Mouse (Mus musculus) thymus, adult 2 months (tissue): ENCODE data around the gene Nadsyn1. TPM values are rescaled to one million over a fixed set of nuclear protein-coding genes. Genes with fewer than 3 reads are reported as not detected.
A peak's percentile ranks its signal among the peaks of the same experiment; 100 is the strongest.

Source experiments
- DNase-seq: peaks from one replicate; pipeline ENCODE4 v3.0.0; 2021
- H3K27ac ChIP-seq: fragments of 200-500 bp; 2 replicates; pipeline ENCODE4 v1.5.1; 2012; ENCODE audit warnings: low read length, control low read depth; ENCODE audit not compliant: control insufficient read depth, insufficient read depth
- H3K27me3 ChIP-seq: fragments of 200-500 bp; 2 replicates; pipeline ENCODE4 v1.6.1; 2012; ENCODE audit warnings: mild to moderate bottlenecking, low read length, moderate library complexity, mixed read lengths; ENCODE audit not compliant: control insufficient read depth, insufficient read depth
- H3K36me3 ChIP-seq: fragments of 200-500 bp; 2 replicates; pipeline ENCODE4 v1.6.1; 2012; ENCODE audit warnings: mild to moderate bottlenecking, low read length, moderate library complexity; ENCODE audit not compliant: control insufficient read depth, insufficient read depth
- H3K4me1 ChIP-seq: fragments of 200-500 bp; replicated peaks from 2 replicates; pipeline ENCODE4 v1.6.1; 2012; ENCODE audit warnings: low read length; ENCODE audit not compliant: control insufficient read depth, insufficient read depth
- H3K4me3 ChIP-seq: fragments of 200-500 bp; 2 replicates; pipeline ENCODE4 v1.5.1; 2012; ENCODE audit warnings: mild to moderate bottlenecking, low read length, control low read depth, moderate library complexity; ENCODE audit not compliant: control insufficient read depth, insufficient read depth
- CTCF ChIP-seq: fragments of 200-500 bp; IDR thresholded peaks from 2 replicates; pipeline ENCODE4 v1.5.1; 2012; ENCODE audit warnings: mild to moderate bottlenecking, control low read depth, low read length, moderate library complexity, borderline replicate concordance; ENCODE audit not compliant: control insufficient read depth, poor library complexity, insufficient read depth; ENCODE audit errors: extremely low read depth
- POLR2A ChIP-seq: fragments of 200-500 bp; IDR thresholded peaks from 2 replicates; pipeline ENCODE4 v1.6.1; 2012; ENCODE audit warnings: mild to moderate bottlenecking, low read length, control low read depth, moderate library complexity; ENCODE audit not compliant: control insufficient read depth, poor library complexity, insufficient read depth; ENCODE audit errors: extremely low read depth
- WGBS: fragments of 180-500 bp; shearing (Covaris S2); methylation state at CpG from one replicate; pipeline ENCODE4 v1.1.7; 2018; 5-methylcytosine and 5-hydroxymethylcytosine counted together
- polyA plus RNA-seq: library from polyadenylated mRNA; depleted of rRNA; stranded (reverse); fragments of >200 nt; gene quantifications from 2 replicates; pipeline ENCODE4 v1.2.3, GENCODE M21; 2012

Nadsyn1 gene
- polyA plus RNA-seq, 1 experiment, result 17.7 TPM

GRCm38 (mm10) chr7:143808909-143809308 is 13.7 kb downstream of the Nadsyn1 start:
- 74% methylated on average over 1 of the region's 1 CpGs for WGBS
- TF ChIP-seq CTCF (no peak), POLR2A (no peak)
- H3K27me3 ChIP-seq, result no peaks in the 10 kb centered on the region
- H3K36me3 ChIP-seq, result peaks cover 4% of the 10 kb centered on the region; the same call in 1 of the 2 replicates
- H3K4me3 ChIP-seq, result no peak overlapping the region
- peak; percentile 60 for DNase-seq
- H3K4me1 ChIP-seq, result no peaks in the 10 kb centered on the region
- no peak overlapping the region for H3K27ac ChIP-seq

DNA sequence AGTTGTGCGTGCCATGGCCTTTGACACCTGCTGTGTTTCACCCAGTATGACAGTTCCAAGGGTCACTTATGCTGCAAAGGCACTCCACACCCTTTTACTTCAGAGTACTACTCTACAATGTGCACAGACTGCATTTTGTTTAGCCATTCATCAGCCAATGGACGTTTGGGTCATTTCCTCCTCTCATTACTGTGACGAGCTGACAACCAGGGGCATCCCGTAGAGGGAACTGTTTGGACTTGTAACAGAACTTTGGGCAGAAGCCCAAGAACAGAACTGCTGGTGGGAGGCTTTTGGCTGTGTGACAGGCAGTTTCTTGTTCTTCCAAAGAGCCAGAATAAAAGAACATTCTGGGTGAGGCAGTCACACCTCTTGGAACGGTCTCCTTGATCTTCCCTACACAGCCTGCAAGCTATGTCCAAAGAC is 17.4 kb downstream of the Nadsyn1 start:
- no peak overlapping the region for H3K4me3 ChIP-seq
- DNase-seq, result no peak
- no peaks in the 10 kb centered on the region for H3K4me1 ChIP-seq
- H3K36me3 ChIP-seq, result no peaks in the 10 kb centered on the region; the same call in 1 of the 2 replicates
- H3K27me3 ChIP-seq, result no peaks in the 10 kb centered on the region
- no peak for TF ChIP-seq POLR2A
- TF ChIP-seq CTCF, result no peak
- 90% methylated on average over 5 of the region's 5 CpGs for WGBS
- no peak overlapping the region for H3K27ac ChIP-seq

GRCm38 (mm10) chr7:143801195-143802065 is 21.2 kb downstream of the Nadsyn1 start:
- Histone ChIP-seq H3K27me3 (no peaks in the 10 kb centered on the region), H3K4me1 (no peaks in the 10 kb centered on the region), H3K4me3 (no peak overlapping the region), H3K36me3 (no peaks in the 10 kb centered on the region), H3K27ac (no peak overlapping the region)
- no peak for DNase-seq
- WGBS, result 94% methylated on average over 8 of the region's 8 CpGs
- TF ChIP-seq POLR2A, result no peak
- no peak for TF ChIP-seq CTCF

- no peak overlapping the region for H3K27ac ChIP-seq
- no peaks in the 10 kb centered on the region for H3K4me1 ChIP-seq
- no peak for DNase-seq
- 93% methylated on average over 1 of the region's 1 CpGs for WGBS
- no peak overlapping the region for H3K4me3 ChIP-seq
- H3K27me3 ChIP-seq, result no peaks in the 10 kb centered on the region
- TF ChIP-seq CTCF, result no peak
- no peak for TF ChIP-seq POLR2A
- no peaks in the 10 kb centered on the region for H3K36me3 ChIP-seq
These were observed 21.9 kb downstream of the Nadsyn1 start for GRCm38 (mm10) chr7:143800770-143801169.

- TF ChIP-seq CTCF (no peak), POLR2A (no peak)
- no peaks in the 10 kb centered on the region for H3K36me3 ChIP-seq
- 90% methylated on average over 4 of the region's 4 CpGs for WGBS
These were observed 23.9 kb downstream of the Nadsyn1 start for GRCm38 (mm10) chr7:143798783-143799182.

GRCm38 (mm10) chr7:143793121-143793520 is 29.5 kb downstream of the Nadsyn1 start:
- Histone ChIP-seq H3K4me3 (no peak overlapping the region), H3K36me3 (no peaks in the 10 kb centered on the region), H3K27me3 (no peaks in the 10 kb centered on the region), H3K4me1 (peaks cover 6% of the 10 kb centered on the region; the same call in 1 of the 2 replicates), H3K27ac (no peak overlapping the region)
- 44% methylated on average over 4 of the region's 4 CpGs for WGBS
- DNase-seq, result peak; percentile 62
- 0 out of 2 replicates have a peak, but pooled peaks have one; percentile 63 for TF ChIP-seq CTCF
- no peak for TF ChIP-seq POLR2A

More at GRCm38 (mm10) chr7:143798783-143799182, 23.9 kb downstream of the Nadsyn1 start:
- no peaks in the 10 kb centered on the region for H3K4me1 ChIP-seq
- no peak for DNase-seq
- no peak overlapping the region for H3K4me3 ChIP-seq
- H3K27me3 ChIP-seq, result no peaks in the 10 kb centered on the region
- no peak overlapping the region for H3K27ac ChIP-seq
